Mouse (Mus musculus) megakaryocyte progenitor cell, adult 5-6 weeks (primary cell): ENCODE results near the gene Tfrc. TPM values are rescaled to one million over a fixed set of nuclear protein-coding genes. Genes with fewer than 3 reads are reported as not detected.
"Not testable (repeated sequence)": the region's sequence is repeated elsewhere in the genome, so short reads cannot be mapped to it uniquely, and the experiment has no call there.

ENCODE experiments used
- ATAC-seq: replicated peaks from 2 replicates; pipeline ENCODE4 v1.8.0; 2016; ENCODE audit warnings: mild to moderate bottlenecking, moderate TSS enrichment, inconsistent platforms; ENCODE audit not compliant: poor library complexity
- total RNA-seq, 2 experiments: library from RNA; stranded (forward) in 1 of 2; stranded (reverse) in 1 of 2; fragments of 157-497, 149-512 nt in 1 of 2; fragments of 200-1000 nt in 1 of 2; gene quantifications; 2 replicates each; pipeline versions ENCODE4 v1.2.3 to v1.2.4; 2015 to 2017

Gene Tfrc
- total RNA-seq, 2 experiments from 2014 or later = 110 to 138 TPM

DNA sequence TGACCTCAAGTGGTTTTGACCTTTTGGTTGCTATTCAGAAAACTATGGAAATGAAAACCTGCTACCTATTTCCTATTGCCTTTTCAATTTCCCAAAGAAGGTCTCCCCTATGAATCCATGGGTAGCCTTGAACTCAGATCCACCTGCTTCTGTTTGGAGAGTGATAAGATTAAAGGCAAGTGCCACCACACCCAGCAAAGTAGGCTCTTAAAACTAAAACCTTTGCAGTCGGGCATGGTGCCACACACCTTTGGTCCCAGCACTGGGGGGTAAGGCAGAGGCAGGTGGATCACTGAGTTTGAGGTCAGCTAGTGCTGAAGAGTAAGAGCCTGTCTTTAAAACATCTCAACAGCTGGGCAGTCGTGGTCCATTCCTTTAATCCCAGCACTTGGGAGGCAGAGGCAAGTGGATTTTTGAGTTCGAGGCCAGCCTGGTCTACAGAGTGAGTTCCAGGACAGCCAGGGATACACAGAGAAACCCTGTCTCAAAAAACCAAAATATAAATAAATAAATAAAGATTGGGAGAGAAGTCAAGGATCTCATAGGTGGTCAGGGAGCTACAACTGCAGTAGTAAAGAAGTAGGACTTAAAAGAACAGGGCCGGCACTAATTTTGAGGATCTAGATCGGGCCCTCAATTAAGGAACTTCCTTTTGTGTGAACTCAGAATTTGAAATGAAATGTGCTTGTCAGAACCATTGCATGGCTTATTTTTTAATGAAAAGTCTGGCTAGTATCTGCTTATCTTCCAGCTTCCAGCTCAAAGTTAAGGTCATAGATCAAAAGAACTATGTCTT, 1.9 kb downstream of the Tfrc start:
- ATAC-seq = no peak

DNA sequence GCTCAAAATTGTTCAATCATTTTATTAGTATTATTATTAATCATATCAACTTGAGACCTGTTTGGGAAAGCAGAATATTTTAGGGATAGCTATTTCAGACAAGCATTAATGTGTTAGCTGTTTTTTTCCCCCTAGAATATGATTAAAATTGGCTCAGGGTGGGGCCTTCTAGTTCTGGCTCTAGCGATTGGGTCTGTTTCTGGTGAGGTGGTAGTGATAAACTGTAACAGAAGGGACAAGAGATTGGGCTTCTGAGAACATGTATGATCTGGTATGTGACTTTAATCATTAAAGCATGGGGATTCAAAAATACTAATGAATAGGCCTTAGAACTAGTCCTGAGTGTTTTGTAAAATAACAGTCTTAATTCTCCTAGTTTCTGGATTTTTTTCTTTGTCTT, 3.3 kb downstream of the Tfrc start:
- ATAC-seq = peak; percentile 30; the same call in 1 of the 2 replicates

DNA sequence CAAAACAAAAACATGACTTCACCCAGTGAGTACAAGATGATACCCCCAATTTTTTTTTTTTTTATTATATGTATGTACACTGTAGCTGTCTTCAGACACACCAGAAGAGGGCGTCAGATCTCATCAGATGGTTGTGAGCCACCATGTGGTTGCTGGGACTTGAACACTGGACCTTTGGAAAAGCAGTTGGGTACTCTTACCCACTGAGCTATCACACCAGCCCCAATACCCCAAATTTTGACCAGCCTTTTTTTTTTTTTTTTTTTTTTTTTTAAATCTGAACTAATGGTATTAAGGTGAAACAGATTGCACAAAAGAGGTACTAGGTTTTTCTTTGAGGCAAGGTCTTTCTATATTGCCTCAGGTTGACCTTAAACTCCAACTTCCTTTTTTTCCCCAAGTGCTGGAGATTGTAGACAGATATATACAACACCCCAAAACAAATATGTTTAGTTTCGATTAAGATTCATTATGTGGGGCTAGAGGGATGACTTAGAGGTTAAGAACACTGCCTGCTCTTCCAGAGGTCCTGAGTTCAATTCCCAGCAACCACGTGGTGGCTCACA, 4.6 kb downstream of the Tfrc start:
- no peak for ATAC-seq

DNA sequence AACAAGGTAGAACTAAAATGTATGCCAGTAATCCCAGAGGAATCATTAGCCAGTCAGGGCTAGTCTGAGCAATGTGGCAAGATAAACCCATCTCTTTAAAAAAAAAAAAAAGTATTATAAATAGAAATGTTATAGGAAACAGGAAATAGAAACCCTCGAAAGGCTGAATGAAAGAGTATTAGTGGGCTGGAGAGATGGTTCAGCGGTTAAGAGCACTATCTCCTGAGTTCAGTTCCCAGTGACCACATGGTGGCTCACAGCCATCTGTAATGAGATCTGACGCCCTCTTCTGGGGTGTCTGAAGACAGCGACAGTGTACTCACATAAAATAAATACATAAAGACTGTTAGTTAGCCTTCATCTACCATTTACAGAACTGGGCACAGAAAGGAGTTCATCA, 5.3 kb downstream of the Tfrc start:
- ATAC-seq = peak; percentile 66

DNA sequence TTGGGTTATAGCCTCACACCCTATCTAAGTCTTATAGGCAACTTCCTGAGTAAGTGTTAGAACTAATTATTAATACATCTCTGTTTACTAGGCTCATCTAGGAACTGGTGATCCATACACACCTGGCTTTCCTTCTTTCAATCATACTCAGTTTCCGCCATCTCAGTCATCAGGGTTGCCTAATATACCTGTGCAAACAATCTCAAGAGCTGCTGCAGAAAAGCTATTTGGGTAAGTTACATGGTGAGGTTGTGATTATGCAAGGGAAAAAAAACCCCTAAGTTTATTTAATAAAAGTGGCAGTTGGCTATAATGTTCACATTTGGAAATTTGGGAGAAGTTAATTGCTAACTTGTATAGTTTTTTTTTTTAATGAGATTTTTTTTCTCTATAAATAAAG, 10.2 kb downstream of the Tfrc start:
- no peak for ATAC-seq

DNA sequence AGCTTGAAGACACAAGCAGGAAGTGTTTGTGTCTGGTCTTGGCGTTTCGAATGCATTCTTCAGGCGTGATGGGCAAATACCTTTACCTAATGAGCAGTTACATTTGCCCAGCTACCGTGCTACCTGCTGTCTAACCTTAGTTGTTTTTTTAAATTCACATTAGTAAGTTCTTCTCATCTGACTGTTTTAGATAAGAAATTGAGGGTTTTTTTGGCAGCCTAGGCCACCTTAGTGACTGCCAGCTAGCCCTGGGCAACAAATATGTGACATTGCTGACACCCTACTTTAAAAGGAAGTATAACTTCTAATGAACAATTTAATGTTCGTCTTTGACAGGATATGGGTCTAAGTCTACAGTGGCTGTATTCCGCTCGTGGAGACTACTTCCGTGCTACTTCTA, 19.4 kb downstream of the Tfrc start:
- peak; percentile 39; the same call in 1 of the 2 replicates for ATAC-seq

DNA sequence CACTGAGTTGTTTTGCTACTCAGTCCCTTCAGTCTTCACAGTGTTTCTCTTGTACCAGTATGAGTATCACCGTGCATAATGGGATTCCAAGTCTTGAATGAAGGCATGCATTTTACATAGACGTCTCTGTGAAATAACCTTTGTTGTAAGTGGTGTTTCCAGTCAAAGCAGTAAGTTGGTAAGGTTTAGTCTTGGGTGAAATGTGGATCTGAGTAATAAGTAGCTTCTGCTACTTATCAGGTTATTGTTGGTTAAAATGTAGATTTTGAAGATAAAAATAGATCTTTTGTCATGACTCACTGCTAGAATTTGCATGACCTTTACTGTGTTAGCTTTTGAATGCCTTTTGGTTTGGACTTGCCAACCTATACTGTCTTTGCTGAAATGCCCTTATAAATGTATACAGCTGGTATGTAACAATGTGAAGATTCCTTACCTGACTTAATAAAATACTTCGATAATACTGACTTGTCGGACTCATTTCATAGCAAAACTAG, 23.7 kb downstream of the Tfrc start:
- ATAC-seq = no peak

DNA sequence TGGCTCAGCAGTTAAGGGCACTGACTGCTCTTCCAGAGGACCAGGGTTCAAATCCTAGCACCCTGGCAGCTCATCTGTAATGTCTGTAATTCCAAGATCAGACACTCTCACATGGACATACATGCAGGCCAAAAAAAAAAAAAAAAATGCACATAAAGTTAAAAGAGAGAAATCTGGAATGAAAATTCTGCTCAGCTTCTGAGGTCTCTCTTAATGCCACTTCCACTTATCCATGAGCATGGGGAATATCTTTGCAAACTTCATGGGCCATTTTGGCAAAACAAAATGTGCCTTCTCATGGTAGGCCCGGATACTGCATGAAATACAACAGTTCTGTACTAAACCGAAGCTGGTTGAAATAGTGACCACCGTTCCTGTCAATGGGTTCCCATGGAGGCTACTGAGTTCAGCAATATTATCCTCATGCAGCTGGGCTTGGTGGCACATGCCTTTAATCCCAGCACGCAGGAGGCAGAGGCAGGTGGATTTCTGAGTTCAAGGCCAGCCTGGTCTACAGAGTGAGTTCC, 24.8 kb downstream of the Tfrc start:
- ATAC-seq = no peak

DNA sequence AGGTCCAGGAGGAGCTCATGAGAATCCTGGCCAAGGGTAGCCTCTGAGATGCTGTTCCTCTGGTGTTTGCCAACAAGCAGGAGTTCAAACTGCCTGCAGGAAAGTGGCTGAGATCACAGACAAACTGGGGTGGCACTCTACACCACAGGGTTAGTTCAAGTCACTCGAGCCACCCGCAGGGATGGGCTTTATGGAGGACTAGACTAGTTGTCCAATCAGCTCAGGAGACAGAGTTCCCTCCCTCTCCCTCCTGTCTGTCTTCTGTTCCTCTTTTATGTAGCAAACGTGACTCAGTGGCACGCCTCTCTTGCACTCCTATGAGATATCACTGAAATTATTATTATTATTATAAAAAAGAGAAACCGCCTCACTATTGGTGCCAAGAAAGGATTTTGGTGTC, 25.5 kb downstream of the Tfrc start:
- ATAC-seq = no peak; the same call in 1 of the 2 replicates

DNA sequence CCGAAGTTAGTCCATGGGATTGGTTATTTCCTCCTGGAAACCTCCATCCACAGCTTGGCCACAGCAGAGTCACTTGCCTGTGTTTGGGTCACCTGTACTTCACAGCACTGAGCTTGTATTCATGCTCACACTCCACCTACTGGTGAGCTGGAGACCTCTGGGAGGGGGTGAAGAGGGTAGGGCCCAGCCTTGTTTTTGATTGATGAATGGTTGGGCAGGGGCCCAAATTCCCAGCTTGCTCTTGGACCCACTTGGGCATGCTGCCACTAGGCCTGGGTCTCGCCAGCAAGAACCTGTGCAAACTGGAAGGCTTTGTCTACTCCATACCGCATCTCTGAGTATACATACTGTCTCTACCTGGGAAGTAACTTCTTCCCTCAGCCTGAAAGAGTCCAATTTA, 26.6 kb downstream of the Tfrc start:
- no peak for ATAC-seq

DNA sequence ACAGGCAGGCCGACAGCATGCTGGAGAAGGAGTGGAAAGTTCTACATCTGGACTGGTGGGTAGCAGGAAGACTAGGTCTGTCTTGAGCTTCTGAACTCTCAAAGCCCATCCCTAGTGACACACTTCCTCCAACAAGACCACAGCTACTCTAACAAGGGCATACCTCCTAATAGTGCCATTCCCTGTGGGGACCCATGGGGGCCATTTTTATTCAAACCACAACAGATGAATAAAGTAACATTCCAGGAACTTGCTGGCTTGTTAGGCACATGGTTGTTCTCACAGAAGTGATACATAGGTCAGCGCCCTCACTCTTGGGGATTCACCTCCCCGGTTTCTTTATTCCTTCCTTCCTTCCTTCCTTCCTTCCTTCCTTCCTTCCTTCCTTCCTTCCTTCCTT, 27.6 kb downstream of the Tfrc start:
- ATAC-seq = no peak

DNA sequence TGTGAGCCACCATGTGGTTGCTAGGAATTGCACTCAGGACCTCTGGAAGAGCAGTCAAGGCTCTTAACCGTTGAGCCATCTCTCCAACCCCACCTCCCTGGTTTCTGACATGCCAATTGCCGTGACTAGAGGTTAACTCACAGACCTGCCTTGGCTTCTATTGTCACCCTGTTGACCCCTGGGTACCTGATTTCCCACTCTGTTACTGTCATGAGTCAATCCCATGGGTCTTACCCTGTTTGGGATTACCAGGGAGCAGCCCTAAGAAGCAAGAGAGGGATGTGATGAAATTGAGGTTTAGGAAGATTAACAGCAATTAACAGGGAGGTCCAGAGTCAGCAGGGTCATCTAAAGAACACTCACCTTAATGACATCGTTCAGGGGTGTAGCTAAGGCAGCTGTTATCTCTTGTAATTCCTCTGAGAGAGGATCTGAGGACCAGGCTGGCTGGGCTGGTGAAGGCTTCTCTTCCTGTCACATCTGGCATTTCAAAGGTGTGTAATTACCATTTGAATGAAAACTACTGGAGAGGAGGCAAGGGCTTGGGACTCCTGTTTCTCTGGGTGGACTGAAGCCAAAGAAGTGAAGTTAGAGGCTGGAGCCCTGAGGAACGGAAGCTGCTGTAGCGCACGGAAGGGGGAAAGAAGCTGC, 28.3 kb downstream of the Tfrc start:
- no peak for ATAC-seq

DNA sequence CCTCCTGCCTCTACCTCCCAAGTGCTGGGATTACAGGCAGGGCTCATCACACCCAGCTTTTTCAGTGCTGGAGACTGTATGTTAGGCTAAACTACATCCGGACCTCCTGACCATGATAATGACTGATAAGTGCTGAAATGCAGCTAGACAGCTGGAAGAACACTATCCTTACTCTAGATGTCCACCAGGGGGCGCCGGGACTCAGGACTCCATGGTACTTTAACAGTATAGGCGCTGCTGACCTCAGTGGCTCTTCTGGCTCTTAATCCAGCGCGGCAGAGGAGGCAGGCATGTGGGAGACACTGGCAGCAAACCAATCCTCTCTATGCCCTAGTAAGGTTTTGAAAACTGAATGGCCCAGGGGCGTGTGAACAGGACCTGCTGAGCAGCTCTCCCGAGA, 29.8 kb downstream of the Tfrc start:
- ATAC-seq = peak; percentile 95

DNA sequence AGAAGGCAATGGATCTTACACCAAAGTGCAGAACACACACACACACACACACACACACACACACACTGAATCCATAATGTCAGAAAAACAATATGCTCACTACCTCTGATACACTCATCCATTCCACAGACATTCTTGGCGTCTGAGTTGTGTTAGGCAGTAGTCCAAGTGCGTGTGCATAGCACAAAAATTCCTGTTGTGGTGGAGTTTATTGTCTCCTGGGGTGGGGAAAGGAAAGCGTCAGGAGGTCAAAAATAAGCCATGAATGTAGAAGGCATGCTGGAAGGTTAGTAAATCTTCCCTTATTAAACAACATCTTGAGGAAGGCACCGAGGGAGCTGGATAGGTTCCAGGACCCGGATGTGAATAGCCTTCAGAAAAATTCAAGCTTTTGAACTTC, 31.4 kb downstream of the Tfrc start:
- ATAC-seq = no peak

DNA sequence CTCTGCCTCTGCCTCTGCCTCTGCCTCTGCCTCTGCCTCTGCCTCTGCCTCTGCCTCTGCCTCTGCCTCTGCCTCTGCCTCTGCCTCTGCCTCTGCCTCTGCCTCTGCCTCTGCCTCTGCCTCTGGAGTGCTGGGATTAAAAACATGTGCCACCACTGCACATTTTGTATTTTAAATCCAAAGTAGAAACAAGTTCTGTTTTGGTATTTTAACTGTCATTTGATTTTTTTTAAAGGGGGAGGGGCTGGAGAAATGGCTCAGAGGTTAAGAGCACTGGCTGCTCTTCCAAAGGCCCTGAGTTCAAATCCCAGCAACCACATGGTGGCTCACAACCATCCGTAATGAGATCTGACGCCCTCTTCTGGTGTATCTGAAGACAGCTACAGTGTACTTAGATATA, 32.0 kb downstream of the Tfrc start:
- ATAC-seq = not testable (repeated sequence)

DNA sequence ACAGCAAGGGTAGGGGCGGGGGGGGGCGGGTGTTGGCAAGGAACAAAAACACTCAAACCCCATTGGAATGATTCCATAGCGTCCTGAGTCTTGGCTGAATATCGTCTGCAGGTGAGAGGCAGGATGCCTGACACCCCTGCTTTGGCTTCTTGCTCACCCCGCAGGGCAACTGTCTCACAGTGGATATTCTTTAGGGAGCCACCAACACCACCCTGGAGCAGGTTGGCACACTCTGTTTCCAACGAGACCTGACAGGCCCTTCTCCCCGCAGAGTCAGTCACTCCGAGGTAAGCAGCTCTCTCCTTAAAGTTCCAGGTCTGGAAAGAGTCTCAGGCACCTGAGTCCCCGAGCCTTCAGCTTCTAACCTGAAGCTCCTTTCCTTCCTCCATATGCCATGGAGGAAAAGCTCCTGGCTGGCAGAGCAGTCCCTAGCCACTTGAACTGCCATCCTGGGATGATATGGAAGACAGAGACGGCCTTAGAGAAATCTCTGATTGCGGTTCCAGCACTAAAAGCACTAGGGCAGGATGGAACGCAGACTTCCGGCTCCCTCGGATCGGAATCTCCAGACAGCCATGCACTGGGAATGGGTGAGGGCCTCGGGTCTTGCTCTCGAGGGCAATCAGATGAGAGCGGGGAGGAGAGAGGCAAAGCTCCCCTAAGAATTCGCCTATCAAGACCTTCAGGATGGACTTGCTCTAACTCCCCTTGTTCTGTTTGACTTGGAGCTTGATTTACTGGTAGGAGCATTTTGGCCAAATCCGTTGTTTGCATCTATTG, 32.9 kb downstream of the Tfrc start:
- no peak for ATAC-seq

DNA sequence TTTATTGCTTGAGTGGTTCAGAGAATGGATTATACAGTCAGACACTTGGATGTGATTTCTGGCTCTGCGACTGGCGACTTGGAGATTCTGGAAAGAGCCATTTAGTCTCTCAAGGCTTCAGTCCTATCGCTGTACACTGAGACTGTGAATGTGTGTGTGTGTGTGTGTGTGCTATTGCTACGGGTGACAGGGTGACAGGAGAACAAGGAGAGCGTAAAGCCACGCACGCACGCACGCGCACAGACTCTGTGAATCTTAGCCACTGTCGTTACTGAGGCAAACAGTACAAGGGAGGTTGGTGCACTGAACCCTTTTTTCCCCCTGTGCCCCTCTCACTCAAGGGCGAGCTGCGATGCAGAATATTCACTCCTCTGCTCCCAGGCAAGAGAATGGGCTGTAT, 33.6 kb downstream of the Tfrc start:
- no peak for ATAC-seq

DNA sequence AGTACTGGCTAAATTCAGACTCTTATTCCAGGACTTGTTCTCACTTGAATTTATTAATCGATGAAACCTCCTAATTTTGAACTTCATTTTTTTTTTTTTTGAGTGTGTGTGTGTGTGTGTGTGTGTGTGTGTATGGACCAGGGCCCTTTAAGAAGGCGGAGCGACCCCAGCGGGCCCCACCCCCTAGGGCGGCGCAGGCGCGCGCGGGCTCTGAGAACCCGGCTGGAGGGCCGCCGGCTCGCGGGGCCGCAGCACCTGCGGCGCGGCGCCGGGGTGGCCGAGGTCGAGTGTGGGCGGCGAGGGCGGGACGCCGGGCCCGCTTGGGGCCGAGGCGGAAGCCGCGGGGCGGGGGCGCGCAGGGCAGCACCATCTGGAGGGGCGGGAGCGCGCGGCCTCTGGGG, 34.9 kb downstream of the Tfrc start, which contains the start of gene Tnk2:
Tnk2 (plus strand) TSS at position 214 of the 401 bp plus-strand sequence.
- ATAC-seq = peak; percentile 72

DNA sequence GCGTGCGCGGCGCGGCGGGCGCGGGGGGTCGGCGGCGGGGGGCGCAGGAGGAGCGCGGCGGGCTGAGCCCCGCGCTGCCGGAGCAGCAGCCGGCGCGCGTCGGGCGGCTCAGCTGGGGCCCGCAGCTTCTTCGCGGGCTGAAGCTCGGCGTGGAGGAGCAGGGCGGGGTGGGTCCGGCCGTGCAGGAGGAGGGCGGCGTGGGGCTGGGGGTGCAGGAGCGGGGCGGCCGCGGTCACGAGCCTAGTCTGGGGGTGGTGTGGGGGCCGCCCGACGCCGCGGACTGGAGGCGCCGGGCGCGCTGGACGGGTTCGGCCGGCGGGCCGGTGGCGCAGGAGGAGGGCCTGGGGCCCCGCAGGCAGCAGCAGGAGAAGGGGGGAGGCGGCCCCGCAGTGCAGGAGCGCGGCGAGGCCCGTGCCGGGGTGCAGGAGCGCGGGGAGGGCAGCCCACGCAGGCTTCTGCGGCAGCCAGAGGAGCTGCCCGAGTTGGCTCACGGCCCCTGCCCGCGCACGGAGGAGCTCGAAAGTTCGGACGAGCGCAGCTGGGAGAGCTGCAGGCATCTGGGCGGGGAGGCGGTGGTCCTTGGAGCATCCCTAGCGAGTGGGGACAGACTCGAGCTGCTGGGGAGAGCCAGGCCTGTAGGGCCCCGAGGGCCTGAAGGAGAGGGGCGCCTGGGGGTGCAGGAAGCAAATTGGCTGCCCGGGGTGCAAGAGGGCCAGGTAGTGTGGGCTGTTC, 35.5 kb downstream of the Tfrc start:
- peak; percentile 5; the same call in 1 of the 2 replicates for ATAC-seq

DNA sequence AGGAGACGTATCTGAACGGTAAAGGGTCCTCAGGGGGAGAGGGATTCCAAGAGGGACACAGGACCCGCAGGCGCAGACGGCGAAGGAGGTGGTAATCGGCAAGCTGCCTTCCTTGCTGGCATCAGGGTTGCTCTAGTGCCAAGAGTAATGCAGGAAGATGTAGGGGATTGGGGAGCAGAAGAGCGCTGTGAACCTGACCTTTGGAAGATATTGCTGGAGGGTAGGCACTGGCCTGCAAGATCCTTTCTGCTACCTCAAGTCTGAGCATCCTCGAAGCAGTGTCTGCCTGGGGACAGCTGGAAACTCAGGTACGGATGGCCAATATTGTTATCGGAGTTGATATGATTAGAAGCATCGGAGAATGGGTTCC, 36.1 kb downstream of the Tfrc start:
- ATAC-seq = no peak
